Mouse (Mus musculus) kidney, adult 8-10 months (tissue): ENCODE results near the gene Btg2.
A peak's percentile ranks its signal among the peaks of the same experiment; 100 is the strongest.

Source experiments
- DNase-seq, 2 experiments: peaks; one replicate each; pipeline ENCODE4 v3.0.0; 2022

Btg2 gene

DNA sequence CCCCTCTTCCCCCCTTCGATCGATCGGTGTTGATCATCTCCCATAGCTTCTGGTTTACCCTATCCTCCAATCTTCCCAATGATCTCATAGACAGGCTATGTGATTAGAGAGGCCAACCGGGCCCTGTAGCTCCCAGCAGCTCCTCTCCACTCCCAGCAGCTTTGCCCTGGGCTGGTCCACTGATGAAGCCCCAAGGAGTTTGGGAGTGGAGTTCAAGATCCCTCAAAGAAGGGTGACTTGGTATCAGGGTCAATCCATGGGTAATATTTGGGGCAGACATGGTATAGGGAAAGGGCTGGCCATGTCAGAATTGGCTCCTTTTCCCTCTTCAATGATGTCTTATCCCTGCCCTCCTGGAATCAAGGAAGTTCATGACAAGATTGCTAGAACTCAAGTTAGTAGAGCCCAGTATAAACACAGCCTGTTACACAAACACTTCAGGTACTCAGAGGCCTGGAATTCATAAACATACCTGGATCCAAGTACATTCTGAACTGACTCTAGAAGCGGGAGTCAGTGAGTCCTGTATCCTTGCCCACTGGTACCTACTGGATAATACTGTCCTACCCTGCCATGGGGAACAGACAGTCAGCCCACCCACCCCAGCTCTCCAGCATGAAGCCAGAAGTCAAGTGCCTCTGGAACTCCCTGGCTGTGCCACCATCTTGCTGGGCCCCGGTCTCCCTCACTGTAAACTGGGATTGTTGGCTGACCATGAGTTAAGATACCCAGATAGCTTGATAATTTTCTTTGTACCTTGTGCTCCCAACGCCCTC is 18.3 kb upstream of the Btg2 start:
- no peak for DNase-seq

DNA sequence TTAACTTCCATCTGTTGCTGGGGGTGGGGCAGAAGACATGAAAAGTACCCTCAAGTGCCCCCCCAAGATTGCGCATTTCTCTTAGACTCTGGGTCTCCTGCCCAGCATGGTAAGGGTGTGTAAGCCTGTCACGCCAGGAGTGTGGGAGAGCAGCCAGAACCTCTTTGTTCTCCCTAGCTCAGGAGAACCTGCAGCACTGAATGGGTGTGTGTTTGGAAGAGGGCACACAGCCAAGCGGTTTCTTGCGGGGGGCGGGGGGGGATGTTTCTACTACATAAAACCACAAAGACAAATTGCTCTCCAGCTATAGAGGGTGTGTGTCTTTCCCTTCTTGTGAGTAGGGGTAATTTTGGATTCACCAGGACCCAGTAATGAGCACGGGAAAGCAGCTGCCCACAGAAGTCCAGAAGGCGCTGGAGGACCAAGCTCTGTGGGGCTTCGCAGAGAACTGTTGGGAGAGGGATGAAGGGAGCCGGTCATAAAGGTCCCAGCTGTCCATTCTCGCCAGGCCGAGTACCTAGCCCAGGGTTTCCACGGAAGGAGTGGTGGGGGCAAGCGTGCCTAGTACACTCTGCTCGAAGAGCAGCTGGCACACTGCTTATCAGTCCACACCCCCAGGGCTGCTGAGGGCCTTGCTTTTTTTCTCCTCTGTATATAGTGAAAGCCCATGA is 17.5 kb upstream of the Btg2 start:
- no peak for DNase-seq

GRCm38 (mm10) chr1:134095721-134096120 is 16.8 kb upstream of the Btg2 start:
- no peak for DNase-seq

GRCm38 (mm10) chr1:134095033-134095612 is 16.2 kb upstream of the Btg2 start:
- no peak for DNase-seq

DNA sequence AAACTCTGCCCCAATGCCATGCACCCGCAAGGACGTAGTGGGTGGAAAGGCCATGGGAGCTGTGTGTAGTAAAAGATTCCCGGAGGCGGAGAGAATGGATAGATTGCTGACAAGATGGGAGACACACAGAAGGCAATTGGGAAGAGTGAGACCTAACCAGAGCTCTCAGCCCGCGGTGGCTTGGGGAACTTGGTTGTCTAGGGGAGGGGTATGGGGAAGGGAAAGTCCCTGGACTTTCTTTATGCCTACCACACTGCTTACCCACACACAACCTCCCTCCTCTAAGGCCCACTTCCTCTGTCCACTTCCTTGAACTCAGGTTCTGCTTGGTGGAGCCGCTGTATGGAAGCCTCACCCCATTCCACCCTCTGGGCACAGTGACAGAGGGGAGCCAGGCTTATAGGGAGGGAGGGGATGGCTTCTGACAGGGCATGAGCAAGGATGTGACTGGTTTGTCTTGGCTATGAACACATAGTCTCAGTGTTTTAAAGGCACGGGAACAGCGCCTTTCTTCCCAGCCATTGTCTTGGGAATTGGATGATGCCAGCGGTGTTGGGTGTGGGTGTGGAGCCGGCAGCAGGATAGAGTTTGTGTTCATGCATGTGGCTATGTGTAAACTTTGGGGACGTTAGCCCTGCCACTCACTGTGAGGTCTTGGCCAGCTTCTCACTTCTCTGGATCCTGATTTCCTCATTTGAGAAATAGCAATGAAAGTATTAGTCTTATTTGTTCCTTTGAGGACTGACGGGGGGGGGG is 15.0 kb upstream of the Btg2 start:
- DNase-seq, result peak in 1 of 2 experiments; percentile 38

DNA sequence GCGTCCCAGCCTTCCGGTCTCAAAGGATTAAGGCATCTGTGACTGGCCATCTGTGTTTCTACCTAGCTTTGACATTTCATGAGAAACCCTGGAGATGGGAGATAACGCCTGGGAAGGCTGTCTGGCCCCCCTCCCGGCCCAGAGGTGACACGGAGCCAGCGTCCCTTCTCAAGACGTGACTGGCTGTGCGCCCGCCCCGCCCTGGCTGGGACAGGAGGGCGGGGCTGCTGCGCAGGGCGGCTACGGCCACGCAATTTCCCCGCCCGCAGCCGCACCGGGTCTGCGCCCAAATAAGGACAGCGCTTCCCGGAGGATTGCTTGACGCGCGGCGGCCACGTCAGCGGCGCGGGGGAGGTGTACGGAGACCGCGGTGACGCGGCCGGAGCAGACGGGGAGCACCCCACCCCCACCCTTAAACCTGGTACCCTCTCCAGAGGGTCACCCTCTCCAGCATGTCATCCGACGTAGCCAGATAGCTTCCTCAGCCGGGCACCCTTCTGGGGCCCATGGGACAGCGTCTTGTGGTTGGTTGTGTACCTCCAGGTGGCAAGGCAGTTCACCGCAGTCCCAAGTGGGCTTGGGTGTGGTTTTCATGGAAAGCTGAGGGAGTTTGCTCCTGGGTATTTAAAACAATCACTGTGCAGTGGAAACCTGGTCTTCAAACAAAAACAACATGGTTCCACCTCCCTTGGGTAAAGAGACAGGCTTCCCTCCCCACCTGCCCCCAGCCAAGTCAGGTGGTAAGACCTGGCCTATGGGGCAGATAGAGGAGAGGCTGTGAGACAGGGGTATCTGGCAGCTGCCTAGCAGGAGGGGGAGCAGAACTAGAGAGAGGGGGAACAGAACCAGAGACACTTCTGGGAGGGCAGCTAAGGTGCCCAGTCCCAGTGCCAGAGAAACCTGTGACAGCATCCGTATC is 14.2 kb upstream of the Btg2 start:
- peak; percentile 91 for DNase-seq

- DNase-seq, result no peak
These were observed 13.4 kb upstream of the Btg2 start for GRCm38 (mm10) chr1:134092368-134092767.

DNA sequence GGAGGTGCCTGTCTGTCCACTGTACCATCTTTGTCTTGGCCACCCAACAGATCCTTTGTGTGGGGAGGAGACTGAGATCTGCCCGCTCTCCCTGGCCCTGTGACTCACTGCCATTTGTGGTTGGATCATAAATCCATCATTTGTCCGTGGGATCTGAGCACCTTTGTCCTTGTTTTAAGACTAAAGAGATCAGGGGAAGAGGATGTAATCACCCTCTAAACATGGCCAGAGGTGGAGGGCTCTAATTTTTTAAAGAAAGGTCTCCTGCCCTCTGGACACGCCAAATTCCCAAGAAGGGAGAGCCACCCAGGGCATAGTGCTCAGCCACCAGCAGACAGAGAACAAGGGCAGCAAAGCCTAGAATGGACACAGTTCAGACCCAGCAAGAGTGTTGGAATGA is 12.9 kb upstream of the Btg2 start:
- no peak for DNase-seq

DNA sequence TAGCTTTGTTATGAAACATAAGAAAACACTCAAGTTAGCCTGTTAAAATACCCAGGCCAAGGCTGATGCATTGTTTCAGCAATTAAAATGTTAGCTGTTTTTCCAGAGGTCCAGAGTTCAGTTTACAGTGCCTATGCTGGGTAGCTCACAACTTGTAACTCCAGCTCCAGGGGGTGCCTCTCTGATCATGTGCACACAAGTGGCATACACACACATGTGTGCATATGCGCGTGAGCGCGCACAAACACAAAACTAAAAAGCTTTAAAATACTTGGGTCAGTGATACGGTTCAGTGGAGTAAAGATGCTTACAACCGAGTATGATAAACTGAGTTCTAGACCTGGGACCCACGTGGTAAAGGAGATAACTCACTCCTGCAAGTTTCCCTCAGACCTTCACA is 10.2 kb upstream of the Btg2 start:
- no peak for DNase-seq

GRCm38 (mm10) chr1:134086811-134087398 is 8.0 kb upstream of the Btg2 start:
- peak in 1 of 2 experiments; percentile 46 for DNase-seq

- no peak for DNase-seq
These were observed 7.1 kb upstream of the Btg2 start for GRCm38 (mm10) chr1:134086017-134086416.

GRCm38 (mm10) chr1:134084128-134084527 is 5.2 kb upstream of the Btg2 start:
- no peak for DNase-seq

DNA sequence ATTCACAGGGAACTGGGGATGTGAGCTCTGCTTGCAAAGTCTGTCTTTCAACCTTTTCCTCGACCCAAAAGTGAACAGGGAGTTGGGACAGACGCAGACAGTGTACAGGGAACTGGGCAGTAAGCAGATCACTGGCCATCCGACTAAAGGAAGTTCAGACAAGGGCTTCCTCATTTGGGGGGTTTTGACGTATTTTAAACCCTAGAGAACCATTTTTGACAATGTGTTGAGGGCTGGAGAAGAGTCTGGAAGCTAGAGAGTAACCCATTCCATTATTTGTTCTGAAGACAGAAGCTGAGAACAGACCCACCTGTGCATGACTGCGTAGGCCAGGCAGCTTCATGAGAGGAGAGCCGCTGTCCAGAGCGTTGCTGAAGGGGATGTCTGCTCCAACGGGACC is 4.8 kb upstream of the Btg2 start:
- DNase-seq, result no peak

DNA sequence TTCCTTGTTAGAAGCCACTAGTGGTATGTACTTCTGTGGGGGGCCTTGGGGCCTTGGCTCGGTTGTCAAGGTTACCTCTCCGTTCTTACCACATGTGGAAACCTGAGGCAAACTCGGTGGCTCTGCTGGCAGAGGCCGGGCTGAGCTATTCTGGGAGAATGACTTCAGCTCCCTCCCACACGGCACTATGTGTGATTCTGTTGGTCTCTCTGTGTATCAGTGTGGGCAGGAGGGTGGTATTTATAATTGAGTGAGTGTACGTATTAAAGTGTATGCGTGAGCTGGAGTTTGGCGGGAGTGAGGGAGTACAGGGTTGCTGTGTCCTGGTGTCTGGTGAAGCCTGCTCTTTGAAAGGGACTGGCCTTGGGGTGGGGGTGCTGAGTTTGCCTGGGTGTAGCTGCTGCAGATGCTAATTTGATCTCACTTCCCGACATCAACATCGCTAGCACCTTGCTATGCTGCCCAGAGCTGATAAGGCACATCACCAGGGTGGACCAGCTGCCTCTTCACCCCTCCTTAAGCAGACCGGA is 4.1 kb upstream of the Btg2 start:
- DNase-seq, result no peak

DNA sequence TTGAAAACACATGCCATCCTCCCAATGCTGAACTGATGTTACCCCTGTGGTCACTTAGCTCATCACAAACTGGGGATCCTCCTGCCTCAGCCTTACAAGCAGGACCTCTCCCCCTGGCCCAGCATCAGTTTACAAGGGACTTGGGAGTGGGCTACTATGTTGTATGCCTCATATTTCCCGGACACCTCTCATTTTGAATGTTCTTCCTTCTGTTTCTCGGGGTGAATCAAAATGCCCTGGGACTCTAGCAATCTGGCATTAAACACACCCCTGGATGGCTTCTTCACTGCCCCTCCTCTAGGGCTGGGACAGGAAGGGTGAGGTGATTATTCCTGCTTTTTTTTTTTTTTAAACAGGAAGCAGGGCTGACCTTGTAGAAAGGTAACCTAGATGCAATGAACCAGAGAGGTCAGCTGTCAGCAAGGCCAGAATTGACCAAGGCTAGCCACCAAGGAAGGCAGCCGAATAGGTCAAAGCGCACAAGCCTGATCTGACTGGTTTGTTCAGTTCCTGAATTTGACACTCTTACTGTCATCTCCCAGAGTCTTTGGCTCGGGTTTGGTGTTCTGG is 2.0 kb upstream of the Btg2 start:
- DNase-seq, result no peak

DNA sequence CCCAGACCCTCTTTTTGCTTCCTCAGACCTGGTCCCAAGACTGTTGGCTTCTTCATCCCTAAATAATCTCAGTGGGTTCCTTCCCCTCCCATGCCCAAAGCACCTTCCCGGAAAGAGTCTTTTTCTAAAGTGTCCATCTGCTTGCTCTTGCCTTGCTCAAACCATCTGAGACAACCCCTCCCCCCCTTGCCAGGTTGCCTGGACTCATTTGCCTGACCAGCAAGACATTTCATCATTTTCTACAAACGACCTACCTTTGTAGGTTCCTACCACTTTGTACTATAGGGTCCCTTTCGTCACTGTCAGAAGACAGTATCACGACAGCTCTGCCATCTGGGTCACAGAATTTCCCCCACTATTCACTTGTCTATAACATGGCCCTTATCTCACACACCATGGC is 1.5 kb upstream of the Btg2 start:
- no peak for DNase-seq

DNA sequence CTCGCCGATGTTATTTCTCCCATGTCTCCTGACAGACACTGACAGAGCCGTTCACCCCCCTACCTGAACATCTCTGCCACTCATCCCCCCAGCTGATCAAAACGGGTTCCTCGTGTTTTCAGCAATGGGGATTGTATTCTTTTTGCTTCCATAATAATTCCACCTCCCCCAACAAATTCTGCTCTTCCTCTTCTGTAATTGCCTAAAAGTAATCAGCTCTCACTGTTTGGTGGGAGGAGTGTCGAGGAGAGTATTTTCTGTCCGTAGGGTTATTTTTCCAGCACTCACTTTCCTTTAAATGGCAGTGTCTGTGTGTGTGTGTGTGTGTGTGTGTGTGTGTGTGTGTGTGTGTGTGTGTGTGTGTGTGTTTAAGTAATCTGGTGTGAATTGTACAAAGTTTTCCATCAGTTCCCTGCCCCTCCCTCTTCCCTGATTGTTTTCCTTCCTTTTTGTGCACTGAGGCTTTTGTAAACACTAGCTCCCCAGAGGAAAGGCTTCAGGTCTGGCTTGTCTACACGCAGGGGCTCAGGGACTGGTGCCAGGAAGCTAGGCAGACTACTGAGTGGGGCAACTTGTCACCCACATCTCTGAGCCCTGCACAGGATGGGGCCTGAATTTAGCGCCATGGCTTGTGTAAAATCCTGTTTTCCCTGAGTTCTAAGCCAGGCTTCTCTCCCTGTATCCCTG is 700 bp upstream of the Btg2 start:
- peak; percentile 63 to 77 for DNase-seq

GRCm38 (mm10) chr1:134078061-134078795 is 692 bp downstream of the Btg2 start:
- no peak for DNase-seq

DNA sequence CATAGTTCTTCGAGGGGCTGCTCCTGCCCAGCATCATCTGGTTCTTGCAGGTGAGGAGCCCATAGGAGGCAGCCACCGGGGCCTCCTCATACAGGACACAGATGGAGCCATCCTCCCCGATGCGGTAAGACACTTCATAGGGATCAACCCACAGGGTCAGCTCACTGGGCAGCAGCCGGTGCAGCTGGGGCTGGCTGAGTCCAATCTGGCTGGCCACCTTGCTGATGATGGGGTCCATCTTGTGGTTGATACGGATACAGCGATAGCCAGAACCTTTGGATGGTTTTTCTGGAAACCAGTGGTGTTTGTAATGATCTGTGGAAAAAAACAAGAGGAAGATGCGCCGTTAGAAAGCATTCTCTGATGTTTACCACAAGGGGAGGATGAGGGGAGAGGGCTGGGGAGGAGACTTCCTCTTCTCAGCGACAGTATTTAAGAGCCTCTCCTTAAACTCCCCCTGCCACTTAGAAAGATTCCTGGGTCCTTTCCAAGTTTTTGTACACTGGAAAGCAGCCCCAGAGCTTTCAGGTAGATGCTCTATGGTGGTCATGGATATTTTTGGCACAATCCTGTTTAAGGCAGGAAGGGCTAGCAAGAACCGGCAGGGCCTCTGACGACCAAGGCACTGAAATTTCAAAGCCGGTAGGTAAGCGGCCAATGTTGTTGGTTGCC is 1.4 kb downstream of the Btg2 start:
- peak in 1 of 2 experiments; percentile 45 for DNase-seq
